Mouse (Mus musculus) lung, postnatal 0 days (tissue): ENCODE measurements at regions not wholly inside any gene's neighbourhood (a gene's known extent, or its start where the extent isn't known, plus 50 kb on each side); places are given as distances from the start of the nearest gene placed in this dataset.

Experiments
- CTCF ChIP-seq: IDR thresholded peaks from 2 replicates; pipeline ENCODE4 v1.5.1; 2016; ENCODE audit warnings: antibody characterized with exemption, mild to moderate bottlenecking
- EP300 ChIP-seq: IDR thresholded peaks from 2 replicates; pipeline ENCODE4 v1.6.1; 2016; ENCODE audit warnings: antibody characterized with exemption, mild to moderate bottlenecking, control low read depth

DNA sequence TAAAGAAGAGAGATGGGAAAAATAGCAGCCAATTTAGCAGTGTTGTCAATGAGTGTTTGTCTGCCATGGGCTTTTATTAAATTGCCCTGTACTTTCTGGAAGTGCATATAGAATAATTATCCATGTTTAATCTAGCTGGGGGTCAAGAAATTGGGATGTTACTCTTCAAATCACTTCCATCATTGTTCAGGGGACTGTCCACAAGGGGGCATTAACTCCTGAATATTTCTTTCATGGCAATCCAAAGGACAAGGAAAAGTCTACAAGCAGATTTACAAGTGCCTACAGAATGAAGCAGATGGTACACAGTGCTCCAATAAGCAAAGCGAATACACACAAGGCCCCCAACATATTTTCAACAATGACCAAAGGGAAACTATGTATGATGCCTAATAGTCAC, 501.7 kb downstream of the Phex start:
- TF ChIP-seq CTCF: peak; percentile 25
- TF ChIP-seq EP300: no peak
